Mouse (Mus musculus) lung, embryonic 15.5 days (tissue): ENCODE data around the gene Wdr6. TPM values are rescaled to one million over a fixed set of nuclear protein-coding genes. Genes with fewer than 3 reads are reported as not detected.

ENCODE experiments used
- ATAC-seq: fragments of 200-750 bp; cut with Nextera tagmentation; 2 replicates; pipeline ENCODE4 v1.8.0; 2017; ENCODE audit warnings: moderate number of reproducible peaks, borderline replicate concordance; ENCODE audit not compliant: low FRiP score, low TSS enrichment; ENCODE audit errors: extremely low read depth
- H3K27ac ChIP-seq: fragments of 300-500 bp; sonication (generic); 2 replicates; pipeline ENCODE4 v1.5.1; 2015; ENCODE audit warnings: moderate library complexity, mild to moderate bottlenecking, inconsistent platforms
- H3K27me3 ChIP-seq: fragments of 300-500 bp; sonication (generic); 2 replicates; pipeline ENCODE4 v1.6.1; 2015; ENCODE audit warnings: inconsistent platforms
- H3K36me3 ChIP-seq: fragments of 300-500 bp; sonication (generic); 2 replicates; pipeline ENCODE4 v1.6.1; 2015; ENCODE audit warnings: inconsistent platforms
- H3K4me1 ChIP-seq: fragments of 300-500 bp; sonication (generic); 2 replicates; pipeline ENCODE4 v1.6.1; 2015; ENCODE audit warnings: inconsistent platforms
- H3K4me2 ChIP-seq: fragments of 300-500 bp; sonication (generic); 2 replicates; pipeline ENCODE4 v1.6.1; 2015; ENCODE audit warnings: inconsistent platforms, mild to moderate bottlenecking, moderate library complexity
- H3K4me3 ChIP-seq: fragments of 300-500 bp; sonication (generic); 2 replicates; pipeline ENCODE4 v1.5.1; 2015; ENCODE audit warnings: mild to moderate bottlenecking, inconsistent platforms
- H3K9ac ChIP-seq: fragments of 300-500 bp; sonication (generic); 2 replicates; pipeline ENCODE4 v1.6.1; 2015; ENCODE audit warnings: inconsistent platforms
- H3K9me3 ChIP-seq: fragments of 300-500 bp; sonication (generic); 2 replicates; pipeline ENCODE4 v1.6.1; 2016; ENCODE audit warnings: inconsistent platforms
- WGBS: fragments of 180-500 bp; shearing (Covaris S2); methylation state at CpG from one replicate; pipeline ENCODE4 v1.1.7; 2015; 5-methylcytosine and 5-hydroxymethylcytosine counted together
- polyA plus RNA-seq: library from polyadenylated mRNA; unstranded; fragments of >200 nt; fragmentation: Nextera tagmentation; extraction: Ambion mirVana; gene quantifications from 2 replicates; pipeline ENCODE4 v1.2.1, GENCODE M21; 2015

The Wdr6 gene
- polyA plus RNA-seq, 1 experiment from 2014 or later, result 131 TPM

GRCm38 (mm10) chr9:108571401-108571973 is 7.1 kb downstream of the Wdr6 start:
- Histone ChIP-seq H3K36me3 (peaks cover 53% of the 10 kb centered on the region), H3K4me1 (peaks cover 38% of the 10 kb centered on the region), H3K27ac (no peak overlapping the region), H3K9ac (no peak overlapping the region), H3K27me3 (no peaks in the 10 kb centered on the region), H3K9me3 (no peaks in the 10 kb centered on the region), H3K4me2 (no peak overlapping the region), H3K4me3 (no peak overlapping the region)
- 89% methylated on average over 16 of the region's 16 CpGs for WGBS
- ATAC-seq, result no peak

DNA sequence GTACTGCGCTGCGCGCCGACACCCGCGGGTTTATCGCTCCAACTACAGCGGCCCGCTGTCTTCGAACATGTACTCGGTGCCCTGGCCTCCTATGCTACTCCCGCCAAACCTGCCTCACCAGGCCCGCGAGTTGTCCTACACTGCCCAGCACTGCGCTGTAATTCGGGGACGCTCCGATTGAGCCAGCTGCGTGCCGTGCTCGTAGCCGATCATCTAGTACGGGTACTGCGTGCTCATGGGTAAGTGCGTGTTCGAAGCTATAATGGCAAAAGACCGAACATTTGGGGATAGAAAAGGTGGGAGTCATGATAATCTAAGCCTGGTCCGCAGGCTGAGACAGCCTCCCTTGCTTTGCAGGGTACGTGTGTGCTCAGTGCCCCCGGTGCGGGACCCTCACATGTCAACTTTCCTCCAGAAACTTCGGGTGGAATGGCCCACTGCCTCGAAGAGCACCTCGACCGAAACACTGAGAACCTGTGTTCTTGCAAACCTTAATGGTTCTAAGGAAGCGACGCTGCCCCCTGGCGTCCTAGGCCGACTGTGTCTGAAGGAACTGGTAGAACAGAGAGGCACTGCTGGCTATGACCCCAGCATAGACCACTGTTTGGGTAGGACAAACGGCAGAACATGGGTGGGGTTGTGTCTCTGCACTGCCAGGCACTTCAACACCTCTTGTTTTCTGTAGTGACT is 8.2 kb downstream of the Wdr6 start:
- H3K4me1 ChIP-seq, result peaks cover 42% of the 10 kb centered on the region
- WGBS, result 2% methylated on average over 40 of the region's 40 CpGs
- peak overlapping the region; percentile 58 for H3K4me3 ChIP-seq
- H3K9ac ChIP-seq, result peak overlapping the region; percentile 61
- ATAC-seq, result no peak
- peak overlapping the region; percentile 54 for H3K27ac ChIP-seq
- H3K27me3 ChIP-seq, result no peaks in the 10 kb centered on the region
- no peaks in the 10 kb centered on the region for H3K9me3 ChIP-seq
- H3K36me3 ChIP-seq, result peaks cover 48% of the 10 kb centered on the region
- peak overlapping the region; percentile 100 for H3K4me2 ChIP-seq

DNA sequence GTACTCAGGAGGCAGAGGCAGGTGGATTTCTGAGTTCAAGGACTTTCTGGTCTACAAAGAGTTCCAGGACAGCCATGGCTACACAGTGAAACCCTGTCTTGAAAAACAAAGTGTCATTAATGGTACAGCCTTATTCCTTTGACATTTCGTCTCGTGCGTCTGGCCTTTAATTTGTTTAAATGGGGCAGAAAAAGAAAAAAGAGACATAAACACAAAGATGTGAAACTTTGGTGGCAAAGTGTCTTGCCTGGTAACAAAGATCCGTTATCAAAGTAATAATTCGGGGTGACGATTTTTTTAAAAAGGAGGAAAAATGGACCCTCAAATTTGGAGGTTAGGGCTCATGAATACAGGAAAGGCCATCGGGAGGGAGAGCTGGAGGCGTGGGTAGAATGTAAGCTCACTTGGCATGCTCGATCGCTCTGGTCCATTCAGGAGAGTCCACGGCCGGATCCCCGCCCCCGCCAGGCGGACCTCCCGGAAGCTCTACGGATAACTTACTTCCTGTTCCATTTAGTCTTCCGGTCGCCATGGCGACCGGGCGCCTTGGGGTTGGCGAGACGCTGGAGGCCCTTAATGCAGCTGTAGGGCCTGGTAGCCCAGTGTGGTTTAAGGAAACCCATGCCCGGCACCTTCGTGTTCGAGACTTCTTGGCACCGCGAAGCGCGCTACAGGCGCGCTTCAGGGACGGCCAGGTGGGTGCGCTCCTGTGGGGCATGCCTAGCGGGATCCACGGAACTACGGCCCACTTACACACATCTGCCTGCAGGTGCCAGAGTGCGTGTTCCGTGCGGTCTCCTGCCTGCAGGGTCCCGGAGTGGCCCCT is 8.9 kb downstream of the Wdr6 start, which contains the start of gene Dalrd3:
Gene Dalrd3, plus strand, starts transcription at position 506 of the 826 bp plus-strand sequence.
- H3K27ac ChIP-seq, result peak within 1 kb of the TSS; percentile 54
- peaks cover 42% of the 10 kb centered on the region for H3K4me1 ChIP-seq
- peak within 1 kb of the TSS; percentile 100 for H3K4me2 ChIP-seq
- H3K36me3 ChIP-seq, result peaks cover 48% of the 10 kb centered on the region
- H3K9me3 ChIP-seq, result no peaks in the 10 kb centered on the region
- WGBS, result 4% methylated on average over 42 of the region's 42 CpGs
- peak within 1 kb of the TSS; percentile 61 for H3K9ac ChIP-seq
- H3K4me3 ChIP-seq, result peak within 1 kb of the TSS; percentile 58
- no peaks in the 10 kb centered on the region for H3K27me3 ChIP-seq
- peak; percentile 56 for ATAC-seq

GRCm38 (mm10) chr9:108568511-108568921 is 10.0 kb downstream of the Wdr6 start:
- no peak for ATAC-seq
- 71% methylated on average over 17 of the region's 17 CpGs for WGBS
- H3K4me1 ChIP-seq, result peaks cover 37% of the 10 kb centered on the region
- H3K4me3 ChIP-seq, result peak overlapping the region; percentile 89
- H3K4me2 ChIP-seq, result peak overlapping the region; percentile 93
- no peak overlapping the region for H3K9ac ChIP-seq
- H3K9me3 ChIP-seq, result no peaks in the 10 kb centered on the region
- peak overlapping the region; percentile 95; the same call in 1 of the 2 replicates for H3K27ac ChIP-seq
- peaks cover 49% of the 10 kb centered on the region for H3K36me3 ChIP-seq
- no peaks in the 10 kb centered on the region for H3K27me3 ChIP-seq

DNA sequence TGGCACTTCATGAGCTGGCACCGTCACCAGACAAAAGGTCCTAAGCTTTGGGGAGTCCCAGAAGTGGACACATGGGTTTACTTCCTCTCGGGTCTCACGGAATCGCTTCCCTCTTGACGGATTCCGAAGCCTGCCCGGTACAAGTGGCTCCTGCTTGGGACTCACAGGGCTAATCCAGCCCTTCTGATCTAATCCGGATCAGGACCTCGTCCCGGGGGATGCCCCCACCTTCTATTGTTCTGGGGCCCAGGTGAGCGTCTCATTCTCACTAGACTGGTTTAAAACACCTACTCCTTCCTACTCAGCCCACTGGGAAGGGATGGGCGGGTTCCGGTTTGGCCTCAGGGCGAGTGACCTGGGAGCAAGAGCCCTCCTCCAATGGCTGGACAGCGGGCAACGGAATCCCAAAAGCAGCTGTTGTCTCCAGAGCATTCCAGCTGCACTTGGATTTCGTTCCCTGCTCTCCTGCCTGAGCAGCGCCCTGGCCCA is 10.6 kb downstream of the Wdr6 start:
- 11% methylated on average over 18 of the region's 18 CpGs for WGBS
- Histone ChIP-seq H3K27me3 (no peaks in the 10 kb centered on the region), H3K4me2 (peak overlapping the region; percentile 93), H3K9ac (peak overlapping the region; percentile 86), H3K4me1 (peaks cover 37% of the 10 kb centered on the region), H3K27ac (peak overlapping the region; percentile 95), H3K4me3 (peak overlapping the region; percentile 89), H3K36me3 (peaks cover 49% of the 10 kb centered on the region), H3K9me3 (no peaks in the 10 kb centered on the region)
- ATAC-seq, result no peak

GRCm38 (mm10) chr9:108566815-108567776 is 11.4 kb downstream of the Wdr6 start, which contains the start of gene Ndufaf3:
TSS of gene Ndufaf3 (minus strand) at chr9:108567434.
- peaks cover 47% of the 10 kb centered on the region for H3K36me3 ChIP-seq
- peak; percentile 88 for ATAC-seq
- under 1% methylated on average over 73 of the region's 73 CpGs for WGBS

DNA sequence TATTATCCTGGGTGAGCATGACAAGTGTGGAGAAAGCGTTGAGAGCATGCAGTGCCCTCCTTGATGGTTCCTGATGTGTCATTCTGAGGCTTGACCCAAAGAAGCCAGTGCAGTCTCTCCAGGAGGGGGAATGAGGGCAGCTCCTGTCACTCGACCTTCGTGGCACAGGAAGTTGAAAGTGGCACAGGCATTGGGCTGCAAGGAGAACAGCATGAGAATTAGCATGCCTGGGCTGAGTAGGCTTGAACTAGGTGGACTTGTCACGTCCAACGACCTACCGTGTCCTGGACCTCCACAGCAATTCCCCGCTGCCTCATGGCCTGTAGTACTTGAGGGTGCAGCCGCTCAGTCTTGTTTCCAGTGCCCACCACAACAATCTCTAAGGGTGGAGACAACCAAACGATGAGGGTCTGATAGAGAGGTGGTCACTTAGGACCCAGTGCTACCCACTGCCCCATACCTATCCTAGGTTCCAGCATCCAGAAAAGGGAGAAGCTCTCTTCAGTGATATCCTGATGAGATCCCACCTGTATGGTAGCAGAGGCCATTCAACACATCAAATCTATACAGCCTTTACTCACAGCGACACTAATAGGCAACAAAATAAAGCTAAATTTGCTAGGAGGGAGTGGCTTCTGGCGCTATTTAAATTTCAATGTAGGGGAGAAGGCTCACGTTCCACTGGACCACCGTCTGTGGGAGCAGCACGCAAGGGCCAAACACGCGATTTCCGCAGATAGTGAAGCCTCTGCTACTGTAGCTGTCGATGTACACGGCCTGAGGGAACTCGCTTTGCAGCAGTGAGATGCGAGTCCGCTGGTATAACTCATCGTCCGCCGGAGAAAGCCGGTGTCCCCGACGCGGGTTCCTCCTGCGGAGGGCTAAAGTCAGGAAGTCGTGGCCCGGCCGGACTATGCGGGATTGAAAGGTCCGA is 12.4 kb downstream of the Wdr6 start:
- Histone ChIP-seq H3K27ac (peak overlapping the region; percentile 95), H3K4me3 (peak overlapping the region; percentile 89), H3K36me3 (peaks cover 44% of the 10 kb centered on the region), H3K27me3 (no peaks in the 10 kb centered on the region), H3K4me2 (peak overlapping the region; percentile 93), H3K4me1 (peaks cover 45% of the 10 kb centered on the region), H3K9ac (peak overlapping the region; percentile 86), H3K9me3 (no peaks in the 10 kb centered on the region)
- 8% methylated on average over 35 of the region's 35 CpGs for WGBS
- ATAC-seq, result no peak

More at GRCm38 (mm10) chr9:108566815-108567776, 11.4 kb downstream of the Wdr6 start, which contains the start of gene Ndufaf3:
- Histone ChIP-seq H3K4me1 (peaks cover 37% of the 10 kb centered on the region), H3K9ac (peak within 1 kb of the TSS; percentile 86), H3K4me3 (peak within 1 kb of the TSS; percentile 89), H3K27ac (peak within 1 kb of the TSS; percentile 95), H3K27me3 (no peaks in the 10 kb centered on the region), H3K9me3 (no peaks in the 10 kb centered on the region), H3K4me2 (peak within 1 kb of the TSS; percentile 93)

- Histone ChIP-seq H3K4me2 (no peak overlapping the region), H3K27me3 (no peaks in the 10 kb centered on the region), H3K9me3 (no peaks in the 10 kb centered on the region), H3K4me3 (no peak overlapping the region), H3K9ac (no peak overlapping the region), H3K27ac (no peak overlapping the region), H3K4me1 (peaks cover 30% of the 10 kb centered on the region), H3K36me3 (peaks cover 47% of the 10 kb centered on the region)
- ATAC-seq, result no peak
- 84% methylated on average over 7 of the region's 7 CpGs for WGBS
These were observed 14.4 kb downstream of the Wdr6 start for GRCm38 (mm10) chr9:108564131-108564530.

GRCm38 (mm10) chr9:108563671-108564070 is 14.9 kb downstream of the Wdr6 start:
- ATAC-seq, result no peak
- Histone ChIP-seq H3K27ac (no peak overlapping the region), H3K9ac (no peak overlapping the region), H3K4me1 (peaks cover 27% of the 10 kb centered on the region), H3K36me3 (peaks cover 51% of the 10 kb centered on the region), H3K9me3 (no peaks in the 10 kb centered on the region), H3K4me2 (no peak overlapping the region), H3K27me3 (no peaks in the 10 kb centered on the region), H3K4me3 (no peak overlapping the region)
- whole genome bisulfite sequencing, result 85% methylated on average over 8 of the region's 8 CpGs

DNA sequence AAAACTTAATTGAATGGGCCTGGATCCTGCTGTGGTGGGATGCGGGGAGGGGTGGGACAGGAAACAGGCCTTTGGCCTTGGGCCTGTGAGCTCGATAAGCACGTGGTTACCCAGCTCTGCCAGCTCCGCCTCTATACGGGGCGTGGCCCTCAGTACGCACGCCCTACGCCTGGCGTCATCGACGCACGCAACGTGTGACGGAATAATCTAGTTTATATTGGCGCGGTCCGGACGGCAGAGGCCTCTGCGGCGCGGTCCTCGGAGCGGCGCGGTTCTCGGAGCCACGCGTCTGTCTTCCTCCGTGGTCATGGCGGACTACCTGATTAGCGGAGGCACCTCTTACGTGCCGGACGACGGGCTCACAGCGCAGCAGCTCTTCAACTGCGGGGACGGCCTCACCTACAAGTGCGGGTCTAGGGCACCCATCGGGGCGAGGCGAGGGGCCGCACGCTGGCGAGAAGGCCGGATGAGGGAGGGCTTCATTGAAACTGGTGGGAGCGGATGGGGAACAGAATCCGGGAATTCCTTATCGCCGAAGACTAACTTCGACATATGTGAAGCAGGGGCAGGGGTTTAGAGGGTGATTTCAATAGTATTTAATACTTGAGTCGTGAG is 18.2 kb downstream of the Wdr6 start, which contains the start of gene Impdh2:
Gene Impdh2, plus strand, starts transcription at position 60 of the 615 bp plus-strand sequence.
- ATAC-seq, result peak; percentile 98
- Histone ChIP-seq H3K4me2 (peak within 1 kb of the TSS; percentile 64), H3K27ac (peak within 1 kb of the TSS; percentile 69), H3K9ac (peak within 1 kb of the TSS; percentile 70), H3K36me3 (peaks cover 77% of the 10 kb centered on the region), H3K9me3 (no peaks in the 10 kb centered on the region), H3K4me3 (peak within 1 kb of the TSS; percentile 56), H3K27me3 (no peaks in the 10 kb centered on the region), H3K4me1 (peaks cover 10% of the 10 kb centered on the region)
- under 1% methylated on average over 53 of the region's 53 CpGs for WGBS
